Mouse (Mus musculus) MEL (cell line): Measurements from ENCODE around the gene Clec4e. TPM values are rescaled to one million over a fixed set of nuclear protein-coding genes. Genes with fewer than 3 reads are reported as not detected.

Experiments used
- DNase-seq: peaks from one replicate; pipeline ENCODE4 v3.0.0; 2011; ENCODE audit warnings: low read depth, low spot score
- H3K27ac ChIP-seq: 2 replicates; pipeline ENCODE4 v1.5.1; 2012; ENCODE audit warnings: low read depth, mild to moderate bottlenecking, control low read depth, low read length, moderate library complexity; ENCODE audit not compliant: control insufficient read depth
- H3K27me3 ChIP-seq, 2 experiments: fragments of 150-350 bp in 1 of 2; sonication (generic) in 1 of 2; 2 replicates each; pipeline ENCODE4 v1.6.1; 2012; ENCODE audit warnings: low read length in 2 of 2, mild to moderate bottlenecking in 2 of 2, improper control_type of control experiment in 1 of 2, moderate library complexity in 1 of 2; ENCODE audit not compliant: insufficient read depth in 2 of 2, control insufficient read depth in 1 of 2
- H3K36me3 ChIP-seq, 2 experiments: 2 replicates each; pipeline ENCODE4 v1.6.1; 2012 to 2014; ENCODE audit warnings: low read length in 2 of 2, improper control_type of control experiment in 1 of 2, inconsistent platforms in 1 of 2, mild to moderate bottlenecking in 1 of 2; ENCODE audit not compliant: insufficient read depth in 2 of 2, control insufficient read depth in 1 of 2
- H3K4me1 ChIP-seq, 2 experiments: fragments of 150-350 bp in 1 of 2; sonication (generic) in 1 of 2; 2 replicates each; pipeline ENCODE4 v1.6.1; 2012; ENCODE audit warnings: low read length in 2 of 2, improper control_type of control experiment in 1 of 2, mild to moderate bottlenecking in 1 of 2; ENCODE audit not compliant: insufficient read depth in 2 of 2, control insufficient read depth in 1 of 2
- H3K4me3 ChIP-seq, 2 experiments: fragments of 150-350 bp in 1 of 2; sonication (generic) in 1 of 2; 2 replicates each; pipeline ENCODE4 v1.5.1; 2012; ENCODE audit warnings: low read depth in 2 of 2, low read length in 2 of 2, mild to moderate bottlenecking in 2 of 2, moderate library complexity in 2 of 2, control low read depth in 1 of 2, improper control_type of control experiment in 1 of 2; ENCODE audit not compliant: control insufficient read depth in 1 of 2, insufficient read depth in 1 of 2
- H3K79me2 ChIP-seq: 2 replicates; pipeline ENCODE4 v1.6.1; 2012; ENCODE audit warnings: mild to moderate bottlenecking, low read length, moderate library complexity; ENCODE audit not compliant: control insufficient read depth, poor library complexity, insufficient read depth
- H3K9ac ChIP-seq: 2 replicates; pipeline ENCODE4 v1.6.1; 2012; ENCODE audit warnings: low read depth, mild to moderate bottlenecking, control low read depth, low read length, moderate library complexity; ENCODE audit not compliant: control insufficient read depth, poor library complexity, severe bottlenecking
- H3K9me3 ChIP-seq: fragments of 150-350 bp; sonication (generic); replicated peaks from 2 replicates; pipeline ENCODE4 v1.6.1; 2012; ENCODE audit warnings: mild to moderate bottlenecking, low read length, improper control_type of control experiment, moderate library complexity; ENCODE audit not compliant: insufficient read depth
- BHLHE40 ChIP-seq: IDR thresholded peaks from 2 replicates; pipeline ENCODE4 v1.6.1; 2012; ENCODE audit warnings: low read depth, mild to moderate bottlenecking, inconsistent platforms, low read length, improper control_type of control experiment, borderline replicate concordance
- CHD1 ChIP-seq: IDR thresholded peaks from 2 replicates; pipeline ENCODE4 v1.6.1; 2012; ENCODE audit warnings: low read depth, mild to moderate bottlenecking, inconsistent platforms, low read length, improper control_type of control experiment
- CTCF ChIP-seq, 3 experiments: IDR thresholded peaks in 2 of 3; conservative IDR thresholded peaks in 1 of 3; 2 replicates each; pipeline ENCODE4 v1.5.1; 2011 to 2012; ENCODE audit warnings: low read length in 3 of 3, low read depth in 2 of 3, mild to moderate bottlenecking in 2 of 3, improper control_type of control experiment in 1 of 3, inconsistent platforms in 1 of 3, mixed read lengths in 1 of 3, moderate library complexity in 1 of 3; ENCODE audit not compliant: control insufficient read depth in 1 of 3, insufficient read depth in 1 of 3, poor library complexity in 1 of 3, severe bottlenecking in 1 of 3
- ELF1 ChIP-seq: IDR thresholded peaks from 2 replicates; pipeline ENCODE4 v1.6.1; 2014; ENCODE audit warnings: low read depth, mild to moderate bottlenecking, inconsistent platforms, low read length, improper control_type of control experiment, moderate library complexity
- EP300 ChIP-seq, 2 experiments: IDR thresholded peaks; 2 replicates each; pipeline ENCODE4 v1.6.1; 2011; ENCODE audit warnings: improper control_type of control experiment in 2 of 2, low read length in 2 of 2, low read depth in 1 of 2, mild to moderate bottlenecking in 1 of 2
- ETS1 ChIP-seq: IDR thresholded peaks from 2 replicates; pipeline ENCODE4 v1.6.1; 2012; ENCODE audit warnings: low read depth, mild to moderate bottlenecking, inconsistent platforms, low read length, improper control_type of control experiment, moderate library complexity
- GABPA ChIP-seq: IDR thresholded peaks from 2 replicates; pipeline ENCODE4 v1.6.1; 2012; ENCODE audit warnings: low read depth, mild to moderate bottlenecking, inconsistent platforms, low read length, improper control_type of control experiment, moderate library complexity
- GATA1 ChIP-seq: IDR thresholded peaks from 2 replicates; pipeline ENCODE4 v1.6.1; 2011; ENCODE audit warnings: low read depth, low read length, improper control_type of control experiment
- KAT2A ChIP-seq: conservative IDR thresholded peaks from 2 replicates; pipeline ENCODE4 v1.6.1; 2012; ENCODE audit warnings: low read depth, low read length, improper control_type of control experiment, inconsistent platforms
- MEF2A ChIP-seq: IDR thresholded peaks from 2 replicates; pipeline ENCODE4 v1.6.1; 2014; ENCODE audit warnings: low read depth, mild to moderate bottlenecking, inconsistent platforms, low read length, improper control_type of control experiment; ENCODE audit not compliant: poor library complexity, insufficient replicate concordance, severe bottlenecking; ENCODE audit errors: extremely low read depth
- MYB ChIP-seq: IDR thresholded peaks from 2 replicates; pipeline ENCODE4 v1.6.1; 2011; ENCODE audit warnings: mild to moderate bottlenecking, low read depth, low read length, improper control_type of control experiment
- MYC ChIP-seq: IDR thresholded peaks from 2 replicates; pipeline ENCODE4 v1.6.1; 2011; ENCODE audit warnings: low read depth, mild to moderate bottlenecking, low read length, improper control_type of control experiment, moderate library complexity
- NELFE ChIP-seq: IDR thresholded peaks from 2 replicates; pipeline ENCODE4 v1.6.1; 2011; ENCODE audit warnings: low read depth, low read length, improper control_type of control experiment
- NRF1 ChIP-seq: IDR thresholded peaks from 2 replicates; pipeline ENCODE4 v1.6.1; 2014; ENCODE audit warnings: low read depth, mild to moderate bottlenecking, inconsistent platforms, low read length, improper control_type of control experiment, moderate library complexity; ENCODE audit not compliant: poor library complexity, insufficient read depth, severe bottlenecking
- POLR2A ChIP-seq, 2 experiments: IDR thresholded peaks; 2 replicates each; pipeline ENCODE4 v1.6.1; 2011 to 2012; ENCODE audit warnings: low read length in 2 of 2, mild to moderate bottlenecking in 2 of 2, control low read depth in 1 of 2, improper control_type of control experiment in 1 of 2, low read depth in 1 of 2, moderate library complexity in 1 of 2; ENCODE audit not compliant: control insufficient read depth in 1 of 2, insufficient read depth in 1 of 2, poor library complexity in 1 of 2
- POLR2AphosphoS2 ChIP-seq: IDR thresholded peaks from 2 replicates; pipeline ENCODE4 v1.6.1; 2011; ENCODE audit warnings: low read length, improper control_type of control experiment
- POLR2AphosphoS5 ChIP-seq: IDR thresholded peaks from 2 replicates; pipeline ENCODE4 v1.6.1; 2012; ENCODE audit warnings: low read depth, borderline replicate concordance, mild to moderate bottlenecking, inconsistent platforms, low read length, moderate library complexity, mixed read lengths
- RAD21 ChIP-seq: IDR thresholded peaks from 2 replicates; pipeline ENCODE4 v1.6.1; 2011; ENCODE audit warnings: mild to moderate bottlenecking, low read depth, low read length, improper control_type of control experiment
- RCOR1 ChIP-seq: IDR thresholded peaks from 2 replicates; pipeline ENCODE4 v1.6.1; 2012; ENCODE audit warnings: low read depth, mild to moderate bottlenecking, inconsistent platforms, low read length, improper control_type of control experiment
- SIN3A ChIP-seq: IDR thresholded peaks from 2 replicates; pipeline ENCODE4 v1.6.1; 2012; ENCODE audit warnings: low read length, improper control_type of control experiment, inconsistent platforms
- SMC3 ChIP-seq: IDR thresholded peaks from 2 replicates; pipeline ENCODE4 v1.6.1; 2011; ENCODE audit warnings: low read depth, low read length, improper control_type of control experiment
- TAL1 ChIP-seq: IDR thresholded peaks from 2 replicates; pipeline ENCODE4 v1.6.1; 2012; ENCODE audit warnings: mild to moderate bottlenecking, inconsistent platforms, low read length, moderate library complexity, mixed read lengths
- TBP ChIP-seq: IDR thresholded peaks from 2 replicates; pipeline ENCODE4 v1.8.0; 2011; ENCODE audit warnings: low read depth, low read length, improper control_type of control experiment
- TCF12 ChIP-seq: IDR thresholded peaks from 2 replicates; pipeline ENCODE4 v1.6.1; 2014; ENCODE audit warnings: low read depth, mild to moderate bottlenecking, inconsistent platforms, low read length, improper control_type of control experiment, moderate library complexity
- UBTF ChIP-seq: IDR thresholded peaks from 2 replicates; pipeline ENCODE4 v1.6.1; 2012; ENCODE audit warnings: low read depth, mild to moderate bottlenecking, inconsistent platforms, low read length, improper control_type of control experiment, moderate library complexity, borderline replicate concordance; ENCODE audit not compliant: insufficient read depth
- USF1 ChIP-seq: IDR thresholded peaks from 2 replicates; pipeline ENCODE4 v1.6.1; 2014; ENCODE audit warnings: low read depth, mild to moderate bottlenecking, inconsistent platforms, low read length, improper control_type of control experiment, moderate library complexity
- ZC3H11A ChIP-seq: IDR thresholded peaks from 2 replicates; pipeline ENCODE4 v1.6.1; 2012; ENCODE audit warnings: low read depth, mild to moderate bottlenecking, inconsistent platforms, low read length, improper control_type of control experiment
- ZKSCAN1 ChIP-seq: IDR thresholded peaks from 2 replicates; pipeline ENCODE4 v1.6.1; 2012; ENCODE audit warnings: low read depth, mild to moderate bottlenecking, inconsistent platforms, low read length, improper control_type of control experiment, moderate library complexity
- ZNF384 ChIP-seq: IDR thresholded peaks from 2 replicates; pipeline ENCODE4 v1.6.1; 2012; ENCODE audit warnings: low read depth, mild to moderate bottlenecking, inconsistent platforms, low read length, improper control_type of control experiment
- polyA plus RNA-seq, 2 experiments: library from polyadenylated mRNA; stranded (reverse) in 1 of 2; unstranded in 1 of 2; fragments of >175 nt in 1 of 2; fragments of >200 nt in 1 of 2; gene quantifications; 2 replicates each; pipeline versions ENCODE4 v1.2.1 to v1.2.4; 2012; ENCODE audit warnings: low replicate concordance in 2 of 2, low read depth in 1 of 2; ENCODE audit not compliant: insufficient read length in 2 of 2, insufficient read depth in 1 of 2, missing spikeins in 1 of 2
- total RNA-seq: library from RNA; depleted of rRNA; stranded (reverse); fragments of 300-350 nt; gene quantifications from 2 replicates; pipeline ENCODE4 v1.2.3, GENCODE M21; 2012

Clec4e gene
- total and polyA plus RNA-seq, 3 experiments, result 0.23 to 0.40 TPM; not detected in 1

DNA sequence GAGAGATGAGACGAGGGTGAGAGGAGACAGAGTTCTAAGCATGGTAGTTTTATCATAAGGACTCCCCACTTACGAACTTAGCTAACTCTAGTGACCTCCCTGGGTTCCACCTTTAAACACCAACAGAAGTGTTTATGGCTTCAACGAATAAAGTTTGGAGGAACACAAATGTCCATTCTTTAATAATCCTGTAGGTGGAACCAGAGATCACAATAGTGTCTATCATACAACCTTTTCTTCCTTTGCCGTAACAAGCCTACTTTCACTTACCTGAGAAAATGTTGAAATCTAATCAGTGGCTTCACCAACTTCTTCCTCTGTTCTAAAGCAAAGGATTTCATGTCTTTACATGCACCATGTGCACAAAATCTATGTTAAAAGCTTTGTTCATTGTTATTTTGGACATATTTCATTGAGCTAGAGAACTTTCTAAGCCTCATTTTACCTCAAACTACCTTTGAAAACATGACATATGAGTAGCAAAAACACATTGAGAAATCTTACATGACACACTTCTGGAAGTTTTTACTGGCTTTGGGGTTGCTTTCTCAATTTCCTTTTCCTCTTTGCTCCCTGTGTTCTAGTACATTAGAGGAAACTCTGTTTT lies 28.0 kb downstream of the Clec4e start, which contains the start of gene Clec4d:
Gene Clec4d (plus strand): TSS at position 557 of the 607 bp plus-strand sequence.
- H3K27me3 ChIP-seq, result no peaks in the 10 kb centered on the region
- H3K9me3 ChIP-seq, result no peaks in the 10 kb centered on the region
- H3K36me3 ChIP-seq, result peaks cover 0 to 35% of the 10 kb centered on the region in 2 experiments; a peak in 2 of 4 replicates
- peak; percentile 71 for DNase-seq
- TF ChIP-seq CTCF (IDR thresholded peaks at IDR 0.05 in 2 of 3, conservative IDR thresholded peaks at IDR 0.05 in 1 of 3; ENCODE audit: control insufficient read depth in 1 of 3, insufficient read depth in 1 of 3, low read depth in 2 of 3, low read length in 3 of 3, poor library complexity in 1 of 3, severe bottlenecking in 1 of 3), result peak in 2 of 3 experiments; percentile 39 to 81; a peak in 4 of 6 replicates
- TF ChIP-seq RCOR1, result no peak
- TF ChIP-seq MYC, result no peak
- peak; percentile 79 for TF ChIP-seq ZC3H11A
- TF ChIP-seq UBTF, result no peak
- TF ChIP-seq RAD21, result peak; percentile 91
- TF ChIP-seq SMC3, result peak; percentile 76
- H3K27ac ChIP-seq, result no peak within 1 kb of the TSS
- H3K79me2 ChIP-seq, result no peaks in the 10 kb centered on the region
- no peak within 1 kb of the TSS for H3K9ac ChIP-seq
- H3K4me1 ChIP-seq, result peaks cover 20 to 25% of the 10 kb centered on the region in 2 experiments
- peak within 1 kb of the TSS in 1 of 2 experiments; percentile 37; a peak in 1 of 4 replicates for H3K4me3 ChIP-seq

DNA sequence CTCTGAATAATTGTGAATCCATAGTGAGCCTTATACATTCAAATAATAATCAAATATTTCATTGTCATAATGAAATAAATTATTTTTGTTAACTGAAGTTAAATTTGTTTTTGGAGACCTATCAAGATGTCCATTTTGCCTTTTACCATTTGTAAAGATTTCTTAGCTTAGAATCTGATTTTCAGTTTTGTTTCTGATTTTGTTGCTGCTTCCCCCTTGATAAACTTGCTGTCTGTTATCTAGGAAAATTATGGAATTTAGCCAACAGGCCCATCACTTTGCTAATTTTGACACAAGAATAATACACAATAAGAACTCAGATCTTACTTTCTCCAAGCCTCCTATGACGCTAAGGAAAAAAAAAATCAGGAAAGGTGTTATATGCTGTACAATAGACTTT lies 28.8 kb downstream of the Clec4e start:
- peaks cover 13 to 20% of the 10 kb centered on the region in 2 experiments for H3K4me1 ChIP-seq
- peaks cover 0 to 27% of the 10 kb centered on the region in 2 experiments; a peak in 2 of 4 replicates for H3K36me3 ChIP-seq
- no peak overlapping the region for H3K9ac ChIP-seq
- H3K27ac ChIP-seq, result no peak overlapping the region
- no peak for DNase-seq
- no peak for TF ChIP-seq USF1
- no peak for TF ChIP-seq ZC3H11A
- TF ChIP-seq RCOR1, result peak; percentile 87
- no peak for TF ChIP-seq TAL1
- no peak for TF ChIP-seq NELFE
- TF ChIP-seq MEF2A, result no peak
- peak in 1 of 2 experiments; percentile 37; a peak in 1 of 4 replicates for TF ChIP-seq EP300 (IDR thresholded peaks at IDR 0.05; ENCODE audit: low read depth in 1 of 2, low read length in 2 of 2)
- TF ChIP-seq ELF1, result no peak
- no peak for TF ChIP-seq SMC3
- no peak for TF ChIP-seq POLR2AphosphoS2
- TF ChIP-seq CTCF (IDR thresholded peaks at IDR 0.05 in 2 of 3, conservative IDR thresholded peaks at IDR 0.05 in 1 of 3; ENCODE audit: control insufficient read depth in 1 of 3, insufficient read depth in 1 of 3, low read depth in 2 of 3, low read length in 3 of 3, poor library complexity in 1 of 3, severe bottlenecking in 1 of 3), result no peak
- TF ChIP-seq GABPA, result no peak
- no peak for TF ChIP-seq RAD21
- peak; percentile 51; the same call in 1 of the 2 replicates for TF ChIP-seq TCF12
- no peak for TF ChIP-seq ZKSCAN1
- TF ChIP-seq POLR2AphosphoS5, result no peak
- TF ChIP-seq GATA1, result no peak
- TF ChIP-seq CHD1, result no peak
- no peak for TF ChIP-seq KAT2A
- TF ChIP-seq ZNF384, result no peak
- TF ChIP-seq BHLHE40, result no peak
- TF ChIP-seq MYB, result no peak
- no peak for TF ChIP-seq NRF1
- no peak for TF ChIP-seq TBP
- 0 out of 2 replicates have a peak, but pooled peaks have one; percentile 14 for TF ChIP-seq ETS1
- no peak for TF ChIP-seq SIN3A
- TF ChIP-seq POLR2A (IDR thresholded peaks at IDR 0.05; ENCODE audit: control insufficient read depth in 1 of 2, insufficient read depth in 1 of 2, low read depth in 1 of 2, low read length in 2 of 2, poor library complexity in 1 of 2), result no peak
- H3K27me3 ChIP-seq, result no peaks in the 10 kb centered on the region
- no peaks in the 10 kb centered on the region for H3K79me2 ChIP-seq
- no peaks in the 10 kb centered on the region for H3K9me3 ChIP-seq
- no peak overlapping the region for H3K4me3 ChIP-seq
